Mouse (Mus musculus) heart, embryonic 15.5 days (tissue): ENCODE measurements around the gene Ilkap. TPM values are rescaled to one million over a fixed set of nuclear protein-coding genes. Genes with fewer than 3 reads are reported as not detected.

Experiments used
- ATAC-seq: fragments of 200-750 bp; cut with Nextera tagmentation; replicated peaks from 2 replicates; pipeline ENCODE4 v1.8.0; 2017; ENCODE audit warnings: low read depth, moderate TSS enrichment; ENCODE audit not compliant: insufficient number of reproducible peaks, insufficient read depth, low FRiP score
- H3K27ac ChIP-seq: fragments of 300-500 bp; sonication (generic); 2 replicates; pipeline ENCODE4 v1.5.1; 2015; ENCODE audit warnings: mild to moderate bottlenecking, inconsistent platforms
- H3K27me3 ChIP-seq: fragments of 300-500 bp; sonication (generic); 2 replicates; pipeline ENCODE4 v1.6.1; 2015; ENCODE audit warnings: inconsistent platforms
- H3K36me3 ChIP-seq: fragments of 300-500 bp; sonication (generic); 2 replicates; pipeline ENCODE4 v1.6.1; 2015; ENCODE audit warnings: mild to moderate bottlenecking, inconsistent platforms
- H3K4me1 ChIP-seq: fragments of 300-500 bp; sonication (generic); replicated peaks from 2 replicates; pipeline ENCODE4 v1.6.1; 2015; ENCODE audit warnings: inconsistent platforms
- H3K4me2 ChIP-seq: fragments of 300-500 bp; sonication (generic); 2 replicates; pipeline ENCODE4 v1.6.1; 2015; ENCODE audit warnings: inconsistent platforms, mild to moderate bottlenecking, moderate library complexity
- H3K4me3 ChIP-seq: fragments of 300-500 bp; sonication (generic); 2 replicates; pipeline ENCODE4 v1.5.1; 2015; ENCODE audit warnings: mild to moderate bottlenecking, inconsistent platforms
- H3K9ac ChIP-seq: fragments of 300-500 bp; sonication (generic); 2 replicates; pipeline ENCODE4 v1.6.1; 2015; ENCODE audit warnings: mild to moderate bottlenecking, inconsistent platforms
- H3K9me3 ChIP-seq: fragments of 300-500 bp; sonication (generic); replicated peaks from 2 replicates; pipeline ENCODE4 v1.6.1; 2016; ENCODE audit warnings: inconsistent platforms
- WGBS: fragments of 180-500 bp; shearing (Covaris S2); methylation state at CpG from one replicate; pipeline ENCODE4 v1.1.7; 2015; ENCODE audit warnings: mixed read lengths; 5-methylcytosine and 5-hydroxymethylcytosine counted together
- polyA plus RNA-seq: library from polyadenylated mRNA; unstranded; fragments of >200 nt; fragmentation: Nextera tagmentation; extraction: Ambion mirVana; gene quantifications from 2 replicates; pipeline ENCODE4 v1.2.1, GENCODE M21; 2015

Ilkap gene
- polyA plus RNA-seq, 1 experiment from 2014 or later = 96.7 TPM

DNA sequence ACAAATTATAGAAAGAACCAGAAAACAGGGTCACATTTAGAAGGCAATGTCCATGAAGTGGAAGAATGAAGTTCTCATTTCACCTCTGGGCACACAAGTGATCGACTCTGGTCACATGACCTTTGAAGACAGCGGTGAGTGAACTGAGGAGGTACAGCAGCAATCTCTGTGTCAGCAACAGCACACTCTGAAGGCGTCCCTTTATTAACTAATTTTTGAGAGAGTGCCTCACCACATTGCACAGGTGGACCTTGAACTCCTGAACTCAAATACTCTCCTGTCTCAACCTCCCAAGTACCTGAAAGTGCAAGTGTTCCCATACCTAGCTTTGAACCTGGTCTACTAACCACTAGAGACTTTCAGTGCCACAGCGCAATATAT is 17.5 kb downstream of the Ilkap start:
- peaks cover 19% of the 10 kb centered on the region for H3K4me1 ChIP-seq
- H3K27ac ChIP-seq = no peak overlapping the region
- no peak overlapping the region for H3K4me3 ChIP-seq
- no peak overlapping the region for H3K4me2 ChIP-seq
- H3K9me3 ChIP-seq = no peaks in the 10 kb centered on the region
- H3K9ac ChIP-seq = no peak overlapping the region
- WGBS = 83% methylated on average over 4 of the region's 4 CpGs
- peaks cover 80% of the 10 kb centered on the region for H3K36me3 ChIP-seq
- no peak for ATAC-seq
- no peaks in the 10 kb centered on the region for H3K27me3 ChIP-seq

DNA sequence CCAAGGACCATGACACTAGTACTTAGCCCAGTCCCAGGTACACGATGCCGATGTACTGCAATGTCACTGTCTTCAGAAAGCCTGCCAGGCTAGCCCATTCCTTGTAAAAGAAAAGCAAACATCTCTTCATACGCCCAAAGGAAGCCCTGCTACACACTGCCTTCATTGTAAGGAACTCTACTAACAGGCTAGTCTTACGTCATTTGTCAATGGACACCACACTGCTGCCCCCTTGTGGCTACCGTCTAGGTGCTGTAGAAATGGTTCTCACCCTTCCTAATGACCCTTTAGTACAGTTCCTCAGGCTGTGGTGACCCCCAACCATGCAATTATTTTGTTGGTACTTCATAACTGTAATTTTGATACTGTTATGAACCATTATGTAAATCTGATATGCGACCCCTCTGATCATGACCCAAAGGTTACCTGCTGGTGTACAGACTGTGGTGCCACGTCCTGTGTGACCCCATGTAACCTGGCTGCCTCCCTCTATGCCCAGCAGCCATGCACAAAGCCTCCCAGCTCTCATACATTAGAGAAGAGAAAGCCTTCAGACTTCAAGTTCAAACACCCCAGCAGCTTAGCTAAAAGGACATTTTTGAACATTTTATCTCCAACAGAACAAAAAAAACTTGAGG is 18.0 kb downstream of the Ilkap start:
- Histone ChIP-seq H3K9me3 (no peaks in the 10 kb centered on the region), H3K36me3 (peaks cover 84% of the 10 kb centered on the region), H3K9ac (no peak overlapping the region), H3K27me3 (no peaks in the 10 kb centered on the region), H3K4me3 (no peak overlapping the region), H3K27ac (no peak overlapping the region), H3K4me1 (peaks cover 19% of the 10 kb centered on the region), H3K4me2 (no peak overlapping the region)
- WGBS = 57% methylated on average over 7 of the region's 7 CpGs
- ATAC-seq = no peak

DNA sequence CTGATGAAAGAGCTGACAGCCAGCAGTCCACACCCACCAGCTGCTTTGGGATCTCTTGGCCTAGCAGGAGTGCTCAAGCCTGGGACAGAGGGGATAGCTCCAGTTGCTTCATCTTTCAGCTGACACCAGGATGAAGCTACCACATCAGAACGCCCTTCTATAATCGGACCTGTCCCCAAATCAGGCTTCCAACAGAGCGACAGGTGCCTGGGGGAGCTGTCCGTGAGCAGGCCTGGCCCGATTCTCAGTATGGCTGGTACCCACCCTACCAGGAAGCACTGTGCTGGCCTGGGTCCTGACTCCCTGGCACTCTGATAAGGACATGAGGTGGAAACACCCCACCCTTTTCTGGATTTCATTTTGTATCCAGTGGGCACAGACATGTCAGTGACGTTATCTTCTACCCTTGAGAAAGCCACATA is 25.2 kb downstream of the Ilkap start:
- no peaks in the 10 kb centered on the region for H3K27me3 ChIP-seq
- H3K4me2 ChIP-seq = no peak overlapping the region
- peaks cover 5% of the 10 kb centered on the region for H3K4me1 ChIP-seq
- H3K9me3 ChIP-seq = no peaks in the 10 kb centered on the region
- ATAC-seq = no peak
- no peak overlapping the region for H3K4me3 ChIP-seq
- H3K9ac ChIP-seq = no peak overlapping the region
- H3K27ac ChIP-seq = no peak overlapping the region
- H3K36me3 ChIP-seq = peaks cover 71% of the 10 kb centered on the region
- WGBS = 84% methylated on average over 6 of the region's 6 CpGs

DNA sequence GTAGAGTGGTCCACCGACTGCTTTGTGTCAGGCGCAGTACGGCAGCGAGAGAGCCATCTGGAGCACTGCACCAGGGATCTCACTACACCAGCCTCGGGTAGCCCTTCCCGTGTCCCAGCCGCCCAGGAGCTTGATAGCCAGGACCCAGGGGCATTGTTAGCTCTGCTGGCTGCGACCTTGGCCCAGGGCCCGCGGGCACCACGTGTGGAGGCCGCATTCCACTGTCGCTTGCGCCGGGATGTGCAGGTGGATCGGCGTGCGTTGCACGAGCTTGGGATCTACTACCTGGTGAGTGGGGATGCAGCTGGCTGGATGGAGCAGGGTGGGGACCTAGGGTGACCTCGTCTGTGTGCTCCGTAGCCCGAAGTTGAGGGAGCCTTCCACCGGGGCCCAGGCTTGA is 28.6 kb downstream of the Ilkap start:
- peaks cover 38% of the 10 kb centered on the region for H3K36me3 ChIP-seq
- H3K9me3 ChIP-seq = no peaks in the 10 kb centered on the region
- no peaks in the 10 kb centered on the region for H3K27me3 ChIP-seq
- H3K4me1 ChIP-seq = peaks cover 14% of the 10 kb centered on the region
- no peak overlapping the region for H3K27ac ChIP-seq
- H3K4me2 ChIP-seq = no peak overlapping the region
- no peak overlapping the region for H3K4me3 ChIP-seq
- no peak for ATAC-seq
- H3K9ac ChIP-seq = no peak overlapping the region
- WGBS = 82% methylated on average over 23 of the region's 23 CpGs

DNA sequence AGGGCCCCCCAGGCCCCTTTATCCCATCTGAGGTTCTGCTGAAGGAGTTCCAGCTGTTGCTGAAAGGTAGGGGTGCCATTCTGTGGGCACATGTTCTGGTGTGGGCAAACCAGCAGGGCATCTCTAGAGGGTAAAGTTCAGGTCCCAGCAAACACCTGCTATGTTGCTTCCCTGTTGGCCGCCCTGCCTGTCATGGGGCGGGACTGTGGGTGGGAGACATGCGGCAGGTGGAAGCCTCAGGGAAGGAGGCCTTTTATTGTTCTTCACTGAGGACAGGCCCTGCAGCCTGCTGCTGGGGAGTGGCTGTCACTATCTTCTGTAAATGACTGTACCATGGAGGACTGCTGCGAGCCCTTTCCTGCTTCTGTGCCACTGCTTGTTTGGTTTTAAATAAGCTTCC is 29.2 kb downstream of the Ilkap start:
- Histone ChIP-seq H3K9me3 (no peaks in the 10 kb centered on the region), H3K4me3 (no peak overlapping the region), H3K27me3 (no peaks in the 10 kb centered on the region), H3K9ac (no peak overlapping the region), H3K27ac (no peak overlapping the region), H3K4me2 (no peak overlapping the region), H3K36me3 (peaks cover 33% of the 10 kb centered on the region), H3K4me1 (peaks cover 14% of the 10 kb centered on the region)
- ATAC-seq = no peak
- WGBS = 77% methylated on average over 4 of the region's 4 CpGs

DNA sequence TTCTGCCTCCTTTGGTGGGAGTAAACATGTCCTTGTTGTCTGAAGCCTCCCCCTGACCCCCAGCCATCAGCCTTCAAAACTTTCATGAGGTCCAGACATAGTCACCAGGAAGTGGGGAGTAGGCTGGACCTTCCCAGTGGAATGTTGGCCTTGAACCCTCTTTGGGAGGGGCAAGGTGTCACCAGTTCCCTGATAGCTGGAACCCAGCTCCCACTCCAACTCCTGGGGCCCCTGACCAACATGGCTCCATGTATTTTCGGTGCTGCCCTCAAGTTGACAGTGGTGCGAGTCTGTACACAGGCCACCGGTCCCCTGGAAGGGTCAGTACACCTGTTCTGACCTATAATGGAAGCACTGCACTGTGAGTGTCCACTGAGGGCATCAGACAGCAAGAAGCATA is 31.3 kb downstream of the Ilkap start:
- H3K9me3 ChIP-seq = peaks cover 4% of the 10 kb centered on the region; the same call in 1 of the 2 replicates
- WGBS = 93% methylated on average over 3 of the region's 3 CpGs
- H3K4me1 ChIP-seq = peaks cover 14% of the 10 kb centered on the region
- no peak overlapping the region for H3K4me3 ChIP-seq
- H3K4me2 ChIP-seq = no peak overlapping the region
- ATAC-seq = no peak
- no peak overlapping the region for H3K9ac ChIP-seq
- H3K36me3 ChIP-seq = peaks cover 18% of the 10 kb centered on the region
- no peak overlapping the region for H3K27ac ChIP-seq
- no peaks in the 10 kb centered on the region for H3K27me3 ChIP-seq

DNA sequence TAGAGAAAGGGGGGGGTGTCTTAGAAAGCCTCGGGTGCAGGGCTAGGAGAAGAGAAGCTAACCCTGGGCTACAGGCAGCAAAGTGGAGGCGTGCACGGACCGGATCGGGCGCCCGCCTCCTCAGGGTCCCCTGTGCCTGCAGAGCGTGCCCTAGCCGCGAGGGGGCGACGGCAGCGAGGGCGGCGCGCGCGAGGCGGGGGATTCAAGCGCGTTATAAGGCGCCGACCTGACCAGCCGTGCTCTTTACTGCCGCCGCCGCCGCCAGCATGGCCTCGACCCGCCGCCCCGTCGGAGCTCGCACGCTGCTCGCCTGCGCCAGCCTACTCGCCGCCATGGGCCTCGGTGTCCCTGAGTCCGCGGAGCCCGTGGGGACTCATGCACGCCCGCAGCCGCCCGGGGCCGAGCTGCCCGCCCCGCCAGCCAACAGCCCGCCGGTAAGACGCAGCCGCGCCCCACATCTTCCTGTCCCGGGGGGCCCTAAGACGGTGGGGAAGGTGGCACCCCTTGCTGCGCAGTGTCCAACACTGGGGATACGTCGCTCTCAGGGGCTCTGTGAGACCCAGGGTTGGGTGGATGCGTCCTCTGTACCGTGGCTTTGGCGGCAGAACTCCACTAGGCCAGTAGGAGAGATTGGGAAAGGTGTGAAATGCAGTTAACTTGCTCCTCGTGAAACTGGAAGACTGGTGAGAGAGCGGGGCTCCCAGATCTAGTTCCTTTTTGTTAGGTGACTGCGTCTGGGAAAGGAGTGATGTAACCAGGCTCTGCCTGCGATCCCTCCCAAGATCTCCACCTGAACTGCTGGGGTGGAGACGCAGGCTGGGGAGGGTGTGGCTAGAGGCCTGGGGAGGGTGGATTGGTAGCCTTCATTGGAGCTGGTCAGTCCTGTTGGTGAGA is 32.2 kb downstream of the Ilkap start, which contains the start of gene Erfe:
Gene Erfe, plus strand, starts transcription at position 216 of the 894 bp plus-strand sequence.
- Histone ChIP-seq H3K4me2 (peak within 1 kb of the TSS; percentile 97), H3K9me3 (peaks cover 4% of the 10 kb centered on the region; the same call in 1 of the 2 replicates), H3K36me3 (peaks cover 19% of the 10 kb centered on the region), H3K27ac (no peak within 1 kb of the TSS), H3K4me3 (peak within 1 kb of the TSS; percentile 54), H3K27me3 (no peaks in the 10 kb centered on the region), H3K9ac (peak within 1 kb of the TSS; percentile 61), H3K4me1 (peaks cover 14% of the 10 kb centered on the region)
- WGBS = 2% methylated on average over 68 of the region's 68 CpGs
- ATAC-seq = peak; percentile 24; the same call in 1 of the 2 replicates

DNA sequence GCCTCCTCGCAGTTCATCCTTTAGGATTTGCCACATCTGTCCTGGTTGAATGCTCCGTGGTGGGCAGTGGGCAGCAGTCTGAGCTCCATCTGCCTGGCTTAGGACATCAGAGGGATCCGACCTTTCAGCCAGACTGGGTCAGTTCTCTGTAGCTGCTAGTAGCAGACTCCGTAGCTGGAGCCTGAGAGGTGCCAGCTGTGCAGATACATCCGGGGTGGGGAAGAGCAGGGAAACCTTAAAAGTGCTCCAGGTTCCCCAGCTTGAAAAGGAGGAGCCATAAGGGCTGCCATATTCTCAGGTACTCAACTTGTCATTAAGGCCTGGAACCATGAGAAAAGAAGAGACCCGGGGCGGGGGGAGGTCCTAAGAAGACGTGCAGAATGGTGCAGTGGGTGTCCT is 32.8 kb downstream of the Ilkap start:
- no peak for ATAC-seq
- Histone ChIP-seq H3K9ac (peak overlapping the region; percentile 61; the same call in 1 of the 2 replicates), H3K4me1 (peaks cover 14% of the 10 kb centered on the region), H3K4me2 (peak overlapping the region; percentile 97), H3K36me3 (peaks cover 21% of the 10 kb centered on the region), H3K27ac (no peak overlapping the region), H3K4me3 (peak overlapping the region; percentile 54), H3K27me3 (no peaks in the 10 kb centered on the region), H3K9me3 (peaks cover 4% of the 10 kb centered on the region; the same call in 1 of the 2 replicates)
- WGBS = 26% methylated on average over 8 of the region's 8 CpGs

DNA sequence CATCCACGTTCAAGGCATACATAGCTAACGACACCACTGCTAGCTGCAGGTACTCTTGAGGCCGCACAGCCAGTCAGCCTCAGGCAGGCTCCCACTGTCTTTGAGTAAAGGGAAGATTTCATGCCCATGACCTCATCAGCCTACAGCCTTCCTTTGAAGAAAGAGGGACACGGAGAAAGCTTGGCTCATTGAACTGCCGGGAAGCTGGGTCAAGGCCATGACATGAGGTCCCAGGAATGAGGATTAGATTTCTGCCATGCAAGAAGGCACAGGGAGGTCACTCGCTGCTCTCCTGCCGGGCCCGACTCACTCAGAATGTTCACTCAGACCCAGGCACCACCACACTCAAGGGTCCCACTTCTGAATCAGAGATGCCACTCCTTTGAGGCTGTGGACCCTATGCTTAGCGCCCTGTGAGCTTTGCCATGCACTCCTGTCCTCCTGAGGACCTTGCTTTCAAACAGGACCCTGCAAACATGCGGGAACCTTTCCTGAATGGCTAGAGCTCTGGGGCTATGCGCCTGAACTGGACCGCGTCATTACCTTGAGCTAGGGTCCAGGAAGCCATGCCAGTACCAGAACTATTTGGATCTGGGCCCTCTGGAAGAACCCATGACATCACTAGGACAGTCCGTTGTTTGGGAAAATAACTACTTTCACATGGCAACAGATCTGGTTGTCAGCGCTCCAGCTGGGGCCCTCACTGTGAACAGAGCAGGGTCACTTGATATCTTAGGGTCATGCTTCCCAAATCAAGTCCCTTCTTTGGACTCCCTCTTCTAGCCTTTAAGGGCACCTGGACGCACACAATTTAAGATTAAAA is 33.6 kb downstream of the Ilkap start:
- Histone ChIP-seq H3K9me3 (peaks cover 4% of the 10 kb centered on the region; the same call in 1 of the 2 replicates), H3K4me3 (no peak overlapping the region), H3K4me1 (peaks cover 14% of the 10 kb centered on the region), H3K27ac (no peak overlapping the region), H3K4me2 (no peak overlapping the region), H3K36me3 (peaks cover 23% of the 10 kb centered on the region), H3K9ac (no peak overlapping the region), H3K27me3 (no peaks in the 10 kb centered on the region)
- no peak for ATAC-seq
- 89% methylated on average over 16 of the region's 16 CpGs for WGBS

DNA sequence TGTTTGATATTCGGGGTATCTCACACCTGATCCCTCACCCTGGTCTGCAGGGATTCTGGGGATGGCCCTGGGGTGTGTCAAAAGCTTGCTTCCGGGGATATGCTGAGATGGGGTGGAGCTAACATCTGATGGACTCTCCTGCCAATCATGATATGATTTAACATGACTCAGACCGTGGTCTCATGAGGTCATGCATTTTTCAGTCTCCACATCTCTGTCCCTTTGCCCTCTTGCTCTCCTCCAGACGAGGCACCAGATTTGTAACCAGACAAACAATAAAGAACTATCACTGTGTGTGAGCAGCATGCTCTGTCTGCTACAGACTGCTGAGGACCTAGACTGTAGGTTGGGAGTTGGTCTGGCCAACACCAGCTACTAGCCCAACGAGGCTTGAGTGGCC is 36.5 kb downstream of the Ilkap start:
- H3K36me3 ChIP-seq = peaks cover 31% of the 10 kb centered on the region
- H3K4me2 ChIP-seq = no peak overlapping the region
- no peak for ATAC-seq
- peaks cover 4% of the 10 kb centered on the region; the same call in 1 of the 2 replicates for H3K9me3 ChIP-seq
- no peak overlapping the region for H3K9ac ChIP-seq
- H3K27me3 ChIP-seq = no peaks in the 10 kb centered on the region
- WGBS = 70% methylated on average over 5 of the region's 5 CpGs
- no peak overlapping the region for H3K4me3 ChIP-seq
- H3K4me1 ChIP-seq = peaks cover 14% of the 10 kb centered on the region
- no peak overlapping the region for H3K27ac ChIP-seq

DNA sequence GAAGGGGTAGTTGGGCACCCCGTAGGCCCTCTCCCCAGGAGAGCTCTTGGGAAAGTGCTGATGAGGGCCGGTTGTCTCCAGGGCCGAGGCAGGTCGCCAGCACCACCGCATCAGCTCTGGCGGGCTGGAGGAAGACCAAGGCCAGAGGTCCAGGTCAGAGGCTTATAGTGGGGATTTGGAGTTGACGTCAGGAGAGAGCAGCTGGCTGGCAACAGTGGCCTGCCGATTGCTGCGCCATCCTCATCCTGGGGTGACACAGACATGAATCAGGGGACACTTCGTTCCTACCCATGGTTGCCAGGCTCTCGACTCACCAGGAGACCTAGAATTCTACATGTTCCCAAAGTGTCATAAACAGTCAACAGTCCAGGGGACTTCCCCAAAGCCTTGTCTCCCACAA is 42.5 kb downstream of the Ilkap start:
- Histone ChIP-seq H3K27me3 (no peaks in the 10 kb centered on the region), H3K4me1 (peaks cover 12% of the 10 kb centered on the region), H3K9ac (no peak overlapping the region), H3K27ac (no peak overlapping the region), H3K36me3 (peaks cover 25% of the 10 kb centered on the region), H3K4me3 (no peak overlapping the region), H3K9me3 (no peaks in the 10 kb centered on the region), H3K4me2 (no peak overlapping the region)
- WGBS = 78% methylated on average over 11 of the region's 11 CpGs
- ATAC-seq = no peak
